Mouse (Mus musculus): ENCODE data around the gene Perm1.

Perm1 gene

GRCm38 (mm10) chr4:156236651-156237447, 21.2 kb downstream of the Perm1 start:
- DNase-seq (ENCODE audit: low spot score in 2 of 2), result peak in 1 of 2 experiments; percentile 57

GRCm38 (mm10) chr4:156249567-156249966, 33.9 kb downstream of the Perm1 start:
- no peak for DNase-seq (ENCODE audit: low spot score in 2 of 2)

- DNase-seq (ENCODE audit: low spot score in 2 of 2), result no peak
These were observed 35.4 kb downstream of the Perm1 start for GRCm38 (mm10) chr4:156251081-156251480.

- peak in 1 of 2 experiments; percentile 36 for DNase-seq (ENCODE audit: low spot score in 2 of 2)
These were observed 36.5 kb downstream of the Perm1 start for GRCm38 (mm10) chr4:156252140-156252539.

- no peak for DNase-seq (ENCODE audit: low spot score in 2 of 2)
These were observed 37.0 kb downstream of the Perm1 start for GRCm38 (mm10) chr4:156252619-156253018.

DNA sequence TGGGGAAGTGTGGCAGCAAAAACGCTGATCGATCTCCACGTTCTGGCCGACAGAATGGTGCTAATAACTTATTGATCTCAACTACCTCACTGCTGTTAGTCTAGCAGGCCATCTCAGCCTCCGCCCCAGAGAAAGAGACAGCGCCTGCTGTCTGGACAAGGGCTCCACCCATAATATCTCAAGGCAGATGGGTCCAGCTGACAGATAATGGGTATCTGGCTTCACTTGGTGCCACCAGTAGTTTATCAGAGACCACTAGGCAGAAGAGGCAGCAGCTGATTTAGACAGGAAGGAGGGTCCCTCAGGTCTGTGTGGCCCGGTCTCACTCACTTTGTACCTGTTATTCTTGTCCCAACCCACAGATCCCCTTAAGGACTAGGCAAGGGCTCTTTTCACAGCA, 37.4 kb downstream of the Perm1 start:
- DNase-seq (ENCODE audit: low spot score in 2 of 2), result peak; percentile 43 to 50

- peak; percentile 64 to 67 for DNase-seq (ENCODE audit: low spot score in 2 of 2)
These were observed 38.9 kb downstream of the Perm1 start for GRCm38 (mm10) chr4:156254361-156255077.

GRCm38 (mm10) chr4:156255078-156255839, 39.6 kb downstream of the Perm1 start, which contains the start of gene Samd11:
TSS of gene Samd11 (minus strand) at chr4:156255657.
- DNase-seq (ENCODE audit: low spot score in 2 of 2), result peak; percentile 49 to 63

Measured in spleen, postnatal 10 days (tissue).